Mouse (Mus musculus): Measurements from ENCODE around the gene Sprr1a. TPM values are rescaled to one million over a fixed set of nuclear protein-coding genes. Genes with fewer than 3 reads are reported as not detected.
"Not testable (repeated sequence)": the region's sequence is repeated elsewhere in the genome, so short reads cannot be mapped to it uniquely, and the experiment has no call there.

Gene Sprr1a
- total RNA-seq (2021): not detected
- long read RNA-seq, experiment 1: 0 reads
- long read RNA-seq, experiment 2, partial matches to known transcripts: 0 of 1 reads
- long read RNA-seq, experiment 2, other reads (novel, unspliced or antisense): 0 of 1 reads

- DNase-seq: no peak
- intact Hi-C loops (cut with DNase I): no loop called here
Observed at GRCm38 (mm10) chr3:92485863-92486262, at the start of gene Sprr1a. Sprr1a (minus strand) TSS chr3:92485895.

GRCm38 (mm10) chr3:92534411-92534810 lies 48.7 kb upstream of the Sprr1a start, which contains the start of gene 2310046K23Rik:
2310046K23Rik (minus strand) TSS chr3:92534511.
- no peak for DNase-seq
- intact Hi-C loops (cut with DNase I): no loop called here

- intact Hi-C loops (cut with DNase I): loop anchor here (5.0 kb wide), 1 partner anchor 120 kb away; no protein-coding TSS in a partner anchor
- no peak for DNase-seq
Observed at GRCm38 (mm10) chr3:92512325-92512724, 26.6 kb upstream of the Sprr1a start.

GRCm38 (mm10) chr3:92510786-92511185 lies 25.1 kb upstream of the Sprr1a start:
- intact Hi-C loops (cut with DNase I): loop anchor here (2.0 to 5.0 kb wide), 2 partner anchors 118 to 360 kb away; no protein-coding TSS in a partner anchor
- DNase-seq: peak in 1 of 2 experiments; percentile 34

GRCm38 (mm10) chr3:92508185-92508584 lies 22.5 kb upstream of the Sprr1a start:
- intact Hi-C loops (cut with DNase I): no loop called here
- DNase-seq: no peak

GRCm38 (mm10) chr3:92503528-92503927 lies 17.8 kb upstream of the Sprr1a start:
- intact Hi-C loops (cut with DNase I): no loop called here
- DNase-seq: no peak

GRCm38 (mm10) chr3:92500393-92500792 lies 14.7 kb upstream of the Sprr1a start, which contains the start of gene Sprr4:
Sprr4 (minus strand) TSS chr3:92500493.
- intact Hi-C loops (cut with DNase I): no loop called here
- no peak for DNase-seq

- DNase-seq; intact Hi-C loops (cut with DNase I): not testable (repeated sequence)
Observed at GRCm38 (mm10) chr3:92490262-92490661, 4.6 kb upstream of the Sprr1a start.

- intact Hi-C loops (cut with DNase I): no loop called here
Observed at GRCm38 (mm10) chr3:92486307-92486706, 612 bp upstream of the Sprr1a start.

GRCm38 (mm10) chr3:92481249-92481648 lies 4.4 kb downstream of the Sprr1a start:
- intact Hi-C loops (cut with DNase I): not testable (repeated sequence)
- peak in 1 of 2 experiments; percentile 5 for DNase-seq

More at GRCm38 (mm10) chr3:92486307-92486706, 612 bp upstream of the Sprr1a start:
- DNase-seq: no peak

GRCm38 (mm10) chr3:92470111-92470510 lies 15.6 kb downstream of the Sprr1a start:
- intact Hi-C loops (cut with DNase I): no loop called here
- no peak for DNase-seq

- intact Hi-C loops (cut with DNase I): no loop called here
- DNase-seq: no peak
Observed at GRCm38 (mm10) chr3:92467424-92467823, 18.3 kb downstream of the Sprr1a start.

- intact Hi-C loops (cut with DNase I): no loop called here
- DNase-seq: no peak
Observed at GRCm38 (mm10) chr3:92466576-92466975, 19.1 kb downstream of the Sprr1a start.

GRCm38 (mm10) chr3:92458620-92459019 lies 27.1 kb downstream of the Sprr1a start, which contains the start of gene Sprr3:
Sprr3 (minus strand) TSS chr3:92458720.
- DNase-seq: no peak
- intact Hi-C loops (cut with DNase I): no loop called here

- DNase-seq: no peak
- intact Hi-C loops (cut with DNase I): no loop called here
Observed at GRCm38 (mm10) chr3:92455151-92455550, 30.5 kb downstream of the Sprr1a start.

GRCm38 (mm10) chr3:92440177-92440576 lies 45.5 kb downstream of the Sprr1a start:
- DNase-seq: no peak
- intact Hi-C loops (cut with DNase I): no loop called here

- no peak for DNase-seq
- intact Hi-C loops (cut with DNase I): no loop called here
Observed at GRCm38 (mm10) chr3:92438689-92439088, 47.0 kb downstream of the Sprr1a start, which contains the start of gene Sprr1b. Sprr1b (minus strand) TSS chr3:92438789.

Other genes starting within 250 kb of the Sprr1a start
- gene Sprr2a3, start 200.5 kb downstream of the Sprr1a start, total RNA-seq (2021): not detected
- not detected for gene Sprr2b, start 169.3 kb downstream of the Sprr1a start, total RNA-seq (2021)
- not detected for gene Sprr2d, start 146.8 kb downstream of the Sprr1a start, total RNA-seq (2021)
- gene Sprr2e, start 133.8 kb downstream of the Sprr1a start, total RNA-seq (2021): not detected
- gene Sprr2f, start 120.7 kb downstream of the Sprr1a start, total RNA-seq (2021): not detected
- not detected for gene Sprr2h, start 100.2 kb downstream of the Sprr1a start, total RNA-seq (2021)
- gene Sprr2i, start 77.9 kb downstream of the Sprr1a start, total RNA-seq (2021): not detected
- gene Sprr2j-ps, start 67.8 kb downstream of the Sprr1a start, total RNA-seq (2021): not detected
- gene Gm9774, start 56.5 kb downstream of the Sprr1a start, total RNA-seq (2021): 1 to 10 TPM; 3.1 to 5.0 TPM
- gene Sprr2k, start 53.3 kb downstream of the Sprr1a start, total RNA-seq (2021): not detected
- not detected for gene Sprr1b, start 47.1 kb downstream of the Sprr1a start, total RNA-seq (2021)
- not detected for gene Sprr3, start 27.2 kb downstream of the Sprr1a start, total RNA-seq (2021)
- gene Sprr4, start 14.6 kb upstream of the Sprr1a start, total RNA-seq (2021): not detected
- gene 2310046K23Rik, start 48.6 kb upstream of the Sprr1a start, total RNA-seq (2021): not detected
- not detected for gene Ivl, start 87.8 kb upstream of the Sprr1a start, total RNA-seq (2021)
- gene Smcp, start 103.1 kb upstream of the Sprr1a start, total RNA-seq (2021): not detected
- gene 2210017I01Rik, start 121.6 kb upstream of the Sprr1a start, total RNA-seq (2021): not detected
- gene Lce6a, start 135.8 kb upstream of the Sprr1a start, total RNA-seq (2021): not detected
- gene Lce1a1, start 162.4 kb upstream of the Sprr1a start, total RNA-seq (2021): not detected
- gene Lce1b, start 171.0 kb upstream of the Sprr1a start, total RNA-seq (2021): not detected
- gene Lce1a2, start 184.4 kb upstream of the Sprr1a start, total RNA-seq (2021): not detected
- gene Lce1c, start 193.4 kb upstream of the Sprr1a start, total RNA-seq (2021): not detected
- gene Lce1d, start 201.3 kb upstream of the Sprr1a start, total RNA-seq (2021): not detected
- gene Lce1e, start 223.2 kb upstream of the Sprr1a start, total RNA-seq (2021): not detected
- not detected for gene Lce1f, start 234.5 kb upstream of the Sprr1a start, total RNA-seq (2021)